Mouse (Mus musculus) heart, embryonic 13.5 days (tissue): Measurements from ENCODE around the gene Gp1ba. TPM values are rescaled to one million over a fixed set of nuclear protein-coding genes. Genes with fewer than 3 reads are reported as not detected.

ENCODE experiments used
- ATAC-seq: fragments of 200-750 bp; cut with Nextera tagmentation; 2 replicates; pipeline ENCODE4 v1.8.0; 2017; ENCODE audit warnings: moderate TSS enrichment; ENCODE audit not compliant: insufficient number of reproducible peaks, low FRiP score, low TSS enrichment; ENCODE audit errors: extremely low read depth
- H3K27ac ChIP-seq: fragments of 300-500 bp; sonication (generic); replicated peaks from 2 replicates; pipeline ENCODE4 v1.5.1; 2015; ENCODE audit warnings: moderate library complexity, mild to moderate bottlenecking, inconsistent platforms
- H3K27me3 ChIP-seq: fragments of 300-500 bp; sonication (generic); replicated peaks from 2 replicates; pipeline ENCODE4 v1.6.1; 2015; ENCODE audit warnings: mild to moderate bottlenecking, inconsistent platforms
- H3K36me3 ChIP-seq: fragments of 300-500 bp; sonication (generic); 2 replicates; pipeline ENCODE4 v1.6.1; 2015; ENCODE audit warnings: mild to moderate bottlenecking, inconsistent platforms
- H3K4me1 ChIP-seq: fragments of 300-500 bp; sonication (generic); 2 replicates; pipeline ENCODE4 v1.6.1; 2015; ENCODE audit warnings: inconsistent platforms
- H3K4me2 ChIP-seq: fragments of 300-500 bp; sonication (generic); 2 replicates; pipeline ENCODE4 v1.6.1; 2015; ENCODE audit warnings: inconsistent platforms, mild to moderate bottlenecking, moderate library complexity
- H3K4me3 ChIP-seq: fragments of 300-500 bp; sonication (generic); 2 replicates; pipeline ENCODE4 v1.5.1; 2015; ENCODE audit warnings: moderate library complexity, mild to moderate bottlenecking, inconsistent platforms
- H3K9ac ChIP-seq: fragments of 300-500 bp; sonication (generic); 2 replicates; pipeline ENCODE4 v1.6.1; 2015; ENCODE audit warnings: inconsistent platforms, mild to moderate bottlenecking, moderate library complexity
- H3K9me3 ChIP-seq: fragments of 300-500 bp; sonication (generic); 2 replicates; pipeline ENCODE4 v1.6.1; 2016; ENCODE audit warnings: inconsistent platforms
- WGBS: fragments of 180-500 bp; shearing (Covaris S2); methylation state at CpG from one replicate; pipeline ENCODE4 v1.1.7; 2015; ENCODE audit warnings: mixed read lengths; 5-methylcytosine and 5-hydroxymethylcytosine counted together
- polyA plus RNA-seq: library from polyadenylated mRNA; unstranded; fragments of >200 nt; fragmentation: Nextera tagmentation; extraction: Ambion mirVana; gene quantifications from 2 replicates; pipeline ENCODE4 v1.2.1, GENCODE M21; 2015

The Gp1ba gene
- polyA plus RNA-seq, 1 experiment from 2014 or later: 0.86 TPM

DNA sequence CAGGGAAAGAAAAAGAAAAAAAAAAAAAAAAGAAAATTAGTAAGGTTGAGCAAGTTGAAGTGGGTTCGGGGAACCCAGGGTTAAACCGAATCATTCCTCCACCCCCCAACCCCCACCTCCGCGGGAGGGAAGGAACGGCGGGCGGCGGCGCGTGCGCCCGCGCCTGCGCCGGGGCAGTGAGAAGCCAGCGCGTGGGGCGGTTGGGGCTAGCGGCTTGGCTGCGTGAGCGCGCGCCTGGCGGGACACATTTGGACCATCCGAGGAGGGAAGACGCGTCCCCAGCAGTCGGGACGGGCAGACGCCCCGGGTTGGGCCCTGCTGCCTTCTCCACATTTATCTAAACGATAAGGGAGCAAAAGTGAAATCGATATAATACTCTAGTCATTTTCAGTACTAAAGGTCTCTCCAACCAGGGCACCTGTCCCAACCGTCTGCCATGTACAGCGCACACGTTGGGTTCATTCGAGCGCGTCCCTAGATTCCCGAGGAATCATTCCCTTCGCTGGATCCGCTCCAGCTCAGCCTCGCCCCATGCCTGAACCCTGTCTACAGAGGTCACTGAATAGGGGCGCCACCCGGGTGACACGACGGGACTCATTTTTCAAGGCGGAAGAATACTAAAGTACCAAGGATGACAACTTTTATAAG is 16.1 kb downstream of the Gp1ba start:
- Histone ChIP-seq H3K4me1 (peaks cover 77% of the 10 kb centered on the region), H3K9me3 (no peaks in the 10 kb centered on the region), H3K27ac (peak overlapping the region; percentile 99), H3K4me3 (peak overlapping the region; percentile 100), H3K4me2 (peak overlapping the region; percentile 94), H3K9ac (peak overlapping the region; percentile 100), H3K27me3 (no peaks in the 10 kb centered on the region), H3K36me3 (peaks cover 42% of the 10 kb centered on the region)
- ATAC-seq: 0 out of 2 replicates have a peak, but pooled peaks have one; percentile 17
- WGBS: under 1% methylated on average over 42 of the region's 48 CpGs

- H3K4me2 ChIP-seq: peak overlapping the region; percentile 94
- peak overlapping the region; percentile 100 for H3K9ac ChIP-seq
- peak overlapping the region; percentile 99 for H3K27ac ChIP-seq
- peaks cover 70% of the 10 kb centered on the region for H3K4me1 ChIP-seq
- peak overlapping the region; percentile 100 for H3K4me3 ChIP-seq
- H3K9me3 ChIP-seq: no peaks in the 10 kb centered on the region
- peaks cover 41% of the 10 kb centered on the region for H3K36me3 ChIP-seq
- under 1% methylated on average over 61 of the region's 61 CpGs for WGBS
- H3K27me3 ChIP-seq: no peaks in the 10 kb centered on the region
- no peak for ATAC-seq
These were observed 16.9 kb downstream of the Gp1ba start for GRCm38 (mm10) chr11:70655571-70656455.

- ATAC-seq: no peak; the same call in 1 of the 2 replicates
- H3K4me1 ChIP-seq: peaks cover 68% of the 10 kb centered on the region
- peak overlapping the region; percentile 94 for H3K4me2 ChIP-seq
- peak overlapping the region; percentile 100 for H3K9ac ChIP-seq
- WGBS: 4% methylated on average over 16 of the region's 16 CpGs
- H3K27ac ChIP-seq: peak overlapping the region; percentile 99
- H3K4me3 ChIP-seq: peak overlapping the region; percentile 100
- H3K36me3 ChIP-seq: peaks cover 41% of the 10 kb centered on the region
- H3K27me3 ChIP-seq: no peaks in the 10 kb centered on the region
- H3K9me3 ChIP-seq: no peaks in the 10 kb centered on the region
These were observed 17.6 kb downstream of the Gp1ba start for GRCm38 (mm10) chr11:70656456-70656927.

DNA sequence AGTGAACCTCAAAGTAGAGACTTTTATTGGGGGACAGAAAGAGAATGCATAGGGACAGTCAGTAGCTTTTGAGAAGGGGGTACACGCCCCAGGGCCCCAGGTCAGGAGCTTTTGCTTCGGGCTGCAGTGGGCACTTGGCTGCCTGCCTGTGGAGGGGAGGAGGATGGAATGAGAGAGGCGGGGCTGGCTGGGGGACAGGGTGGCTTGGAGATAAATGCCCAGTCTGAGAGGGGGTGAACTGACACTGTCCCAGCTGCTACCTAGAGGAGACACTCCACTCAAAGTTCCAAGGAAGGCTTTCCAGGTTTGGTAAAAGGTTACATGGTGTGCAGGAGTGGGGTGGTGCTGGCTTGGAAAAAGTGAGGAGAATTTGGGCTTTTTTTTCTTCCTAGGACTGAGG is 18.0 kb downstream of the Gp1ba start, which contains the start of gene Eno3:
Gene Eno3, plus strand, starts transcription at position 239 of the 400 bp plus-strand sequence.
- peaks cover 63% of the 10 kb centered on the region for H3K4me1 ChIP-seq
- H3K9me3 ChIP-seq: no peaks in the 10 kb centered on the region
- ATAC-seq: peak; percentile 12; the same call in 1 of the 2 replicates
- no peaks in the 10 kb centered on the region for H3K27me3 ChIP-seq
- peak within 1 kb of the TSS; percentile 100 for H3K4me3 ChIP-seq
- H3K27ac ChIP-seq: peak within 1 kb of the TSS; percentile 99
- WGBS: 15% methylated on average over 3 of the region's 3 CpGs
- peaks cover 41% of the 10 kb centered on the region for H3K36me3 ChIP-seq
- H3K4me2 ChIP-seq: peak within 1 kb of the TSS; percentile 94
- H3K9ac ChIP-seq: peak within 1 kb of the TSS; percentile 100

DNA sequence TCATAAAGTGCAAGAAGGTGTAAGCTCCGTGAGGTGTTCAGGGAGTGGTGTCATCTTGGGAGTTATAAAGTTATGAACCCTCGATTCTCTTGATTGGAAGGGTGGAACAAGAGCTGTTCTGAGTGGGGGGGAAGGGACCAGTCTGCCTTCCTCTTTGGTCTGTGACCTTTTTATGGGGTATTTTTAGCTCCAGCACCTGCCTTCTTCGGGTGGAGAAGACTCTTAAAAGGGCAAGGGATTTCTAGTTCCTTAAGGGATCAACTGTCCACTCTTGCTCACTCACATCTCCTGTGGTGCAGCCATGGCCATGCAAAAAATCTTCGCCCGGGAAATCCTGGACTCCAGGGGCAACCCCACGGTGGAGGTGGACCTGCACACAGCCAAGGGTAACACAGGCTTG is 18.7 kb downstream of the Gp1ba start:
- Histone ChIP-seq H3K36me3 (peaks cover 41% of the 10 kb centered on the region), H3K9ac (peak overlapping the region; percentile 100), H3K4me2 (peak overlapping the region; percentile 94), H3K27ac (peak overlapping the region; percentile 99), H3K9me3 (no peaks in the 10 kb centered on the region), H3K4me3 (peak overlapping the region; percentile 100), H3K4me1 (peaks cover 57% of the 10 kb centered on the region), H3K27me3 (no peaks in the 10 kb centered on the region)
- no peak for ATAC-seq
- WGBS: 16% methylated on average over 6 of the region's 6 CpGs

DNA sequence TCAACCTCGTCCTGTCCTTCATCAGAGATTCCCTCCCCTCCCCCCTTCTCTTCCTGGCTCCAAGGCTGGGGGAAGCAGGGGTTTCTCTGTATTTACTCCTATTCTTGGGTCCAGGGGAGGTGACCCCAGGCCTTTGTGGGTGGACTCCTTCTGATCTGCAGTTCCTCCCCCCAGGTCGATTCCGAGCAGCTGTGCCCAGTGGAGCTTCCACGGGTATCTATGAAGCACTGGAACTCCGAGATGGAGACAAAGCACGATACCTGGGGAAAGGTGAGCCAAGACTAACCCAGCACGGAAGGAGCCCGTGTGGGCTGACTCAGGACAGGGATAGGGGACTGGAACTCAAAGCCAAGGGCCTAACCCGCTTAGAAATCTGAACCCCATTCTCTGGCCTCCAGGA is 19.1 kb downstream of the Gp1ba start:
- no peak for ATAC-seq
- Histone ChIP-seq H3K4me1 (peaks cover 57% of the 10 kb centered on the region), H3K9me3 (no peaks in the 10 kb centered on the region), H3K4me2 (peak overlapping the region; percentile 94), H3K4me3 (peak overlapping the region; percentile 100), H3K27ac (peak overlapping the region; percentile 99), H3K27me3 (no peaks in the 10 kb centered on the region), H3K36me3 (peaks cover 42% of the 10 kb centered on the region), H3K9ac (peak overlapping the region; percentile 100)
- 58% methylated on average over 9 of the region's 9 CpGs for WGBS

DNA sequence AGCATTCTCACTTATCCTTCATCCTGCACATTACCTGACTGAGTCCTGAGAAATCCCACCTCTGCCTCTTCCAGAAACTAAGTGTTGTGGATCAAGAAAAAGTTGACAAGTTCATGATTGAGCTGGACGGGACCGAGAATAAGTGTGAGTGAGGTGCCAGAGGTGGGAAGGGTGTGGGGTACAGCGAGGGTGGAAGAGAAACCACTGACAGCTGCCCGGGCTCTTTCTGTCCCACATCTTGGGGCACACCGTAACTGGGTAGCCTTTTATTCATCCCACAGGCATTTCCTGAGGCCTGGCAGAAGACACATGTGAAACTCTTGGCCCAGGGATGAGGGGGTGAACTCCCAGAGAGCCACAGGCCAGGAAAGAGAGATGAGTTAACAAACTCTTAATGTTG is 19.6 kb downstream of the Gp1ba start:
- no peaks in the 10 kb centered on the region for H3K9me3 ChIP-seq
- H3K4me1 ChIP-seq: peaks cover 57% of the 10 kb centered on the region
- peak overlapping the region; percentile 100 for H3K9ac ChIP-seq
- peak overlapping the region; percentile 100 for H3K4me3 ChIP-seq
- peaks cover 47% of the 10 kb centered on the region for H3K36me3 ChIP-seq
- H3K27me3 ChIP-seq: no peaks in the 10 kb centered on the region
- WGBS: 73% methylated on average over 5 of the region's 5 CpGs
- H3K4me2 ChIP-seq: peak overlapping the region; percentile 94
- H3K27ac ChIP-seq: peak overlapping the region; percentile 99; the same call in 1 of the 2 replicates
- ATAC-seq: no peak

GRCm38 (mm10) chr11:70658942-70659341 is 20.0 kb downstream of the Gp1ba start:
- Histone ChIP-seq H3K27me3 (no peaks in the 10 kb centered on the region), H3K4me1 (peaks cover 59% of the 10 kb centered on the region), H3K36me3 (peaks cover 51% of the 10 kb centered on the region), H3K9ac (peak overlapping the region; percentile 61), H3K27ac (no peak overlapping the region), H3K4me2 (peak overlapping the region; percentile 94), H3K9me3 (no peaks in the 10 kb centered on the region), H3K4me3 (no peak overlapping the region)
- WGBS: 57% methylated on average over 8 of the region's 8 CpGs
- ATAC-seq: no peak

- ATAC-seq: no peak
- 86% methylated on average over 8 of the region's 8 CpGs for WGBS
- Histone ChIP-seq H3K9me3 (no peaks in the 10 kb centered on the region), H3K4me2 (no peak overlapping the region), H3K4me1 (peaks cover 60% of the 10 kb centered on the region), H3K9ac (no peak overlapping the region), H3K4me3 (no peak overlapping the region), H3K36me3 (peaks cover 67% of the 10 kb centered on the region), H3K27ac (no peak overlapping the region), H3K27me3 (no peaks in the 10 kb centered on the region)
These were observed 21.6 kb downstream of the Gp1ba start for GRCm38 (mm10) chr11:70660571-70660970.

- no peak for ATAC-seq
- no peaks in the 10 kb centered on the region for H3K9me3 ChIP-seq
- H3K9ac ChIP-seq: peak overlapping the region; percentile 38; the same call in 1 of the 2 replicates
- 78% methylated on average over 8 of the region's 8 CpGs for WGBS
- H3K36me3 ChIP-seq: peaks cover 87% of the 10 kb centered on the region
- H3K4me1 ChIP-seq: peaks cover 51% of the 10 kb centered on the region
- H3K4me2 ChIP-seq: no peak overlapping the region
- no peaks in the 10 kb centered on the region for H3K27me3 ChIP-seq
- 0 out of 2 replicates have a peak overlapping the region, but pooled peaks have one; percentile 5 for H3K27ac ChIP-seq
- no peak overlapping the region for H3K4me3 ChIP-seq
These were observed 24.2 kb downstream of the Gp1ba start for GRCm38 (mm10) chr11:70663101-70663500.

GRCm38 (mm10) chr11:70663957-70664356 is 25.0 kb downstream of the Gp1ba start:
- no peak overlapping the region for H3K4me3 ChIP-seq
- H3K27me3 ChIP-seq: no peaks in the 10 kb centered on the region
- peaks cover 84% of the 10 kb centered on the region for H3K36me3 ChIP-seq
- H3K27ac ChIP-seq: 0 out of 2 replicates have a peak overlapping the region, but pooled peaks have one; percentile 24
- H3K9me3 ChIP-seq: no peaks in the 10 kb centered on the region
- H3K4me2 ChIP-seq: no peak overlapping the region
- ATAC-seq: no peak
- no peak overlapping the region for H3K9ac ChIP-seq
- H3K4me1 ChIP-seq: peaks cover 45% of the 10 kb centered on the region
- 81% methylated on average over 6 of the region's 6 CpGs for whole genome bisulfite sequencing
